Mouse (Mus musculus) brown adipose tissue, adult 24 weeks (tissue): Measurements from ENCODE around the gene Tsn. TPM values are rescaled to one million over a fixed set of nuclear protein-coding genes. Genes with fewer than 3 reads are reported as not detected.

Experiments
- H3K27ac ChIP-seq: fragments of 200-500 bp; replicated peaks from 2 replicates; pipeline ENCODE4 v1.5.1; 2012; ENCODE audit warnings: low read depth, mild to moderate bottlenecking, low read length
- H3K4me1 ChIP-seq: fragments of 200-500 bp; 2 replicates; pipeline ENCODE4 v1.6.1; 2012; ENCODE audit warnings: low read length, mixed read lengths; ENCODE audit not compliant: control insufficient read depth, insufficient read depth, insufficient read length
- H3K4me3 ChIP-seq: fragments of 200-500 bp; 2 replicates; pipeline ENCODE4 v1.5.1; 2012; ENCODE audit warnings: low read depth, mild to moderate bottlenecking, low read length, moderate library complexity; ENCODE audit not compliant: insufficient read depth
- polyA plus RNA-seq: library from polyadenylated mRNA; stranded (reverse); fragments of >200 nt; gene quantifications from 2 replicates; pipeline ENCODE4 v1.2.4, GENCODE M21; 2012; ENCODE audit not compliant: missing spikeins, insufficient read depth, insufficient read length

Gene Tsn
- polyA plus RNA-seq, 1 experiment, result 41.4 TPM

GRCm38 (mm10) chr1:118294192-118294591 lies 17.3 kb downstream of the Tsn start:
- no peak overlapping the region for H3K4me3 ChIP-seq
- no peak overlapping the region for H3K27ac ChIP-seq

GRCm38 (mm10) chr1:118292291-118292690 lies 19.2 kb downstream of the Tsn start:
- Histone ChIP-seq H3K4me1 (no peaks in the 10 kb centered on the region), H3K4me3 (no peak overlapping the region), H3K27ac (no peak overlapping the region)

More at GRCm38 (mm10) chr1:118294192-118294591, 17.3 kb downstream of the Tsn start:
- H3K4me1 ChIP-seq, result no peaks in the 10 kb centered on the region

- no peak overlapping the region for H3K4me3 ChIP-seq
- no peaks in the 10 kb centered on the region for H3K4me1 ChIP-seq
- no peak overlapping the region for H3K27ac ChIP-seq
These were observed 36.4 kb downstream of the Tsn start for GRCm38 (mm10) chr1:118275139-118275538.

- H3K4me3 ChIP-seq, result no peak overlapping the region
- H3K4me1 ChIP-seq, result no peaks in the 10 kb centered on the region
These were observed 59.6 kb downstream of the Tsn start for GRCm38 (mm10) chr1:118251931-118252330.

More at GRCm38 (mm10) chr1:118251931-118252330, 59.6 kb downstream of the Tsn start:
- H3K27ac ChIP-seq, result no peak overlapping the region

Other genes with a start within 250 kb of the Tsn start
- not detected in 2 replicates for gene Gm29106, start 135.2 kb downstream of the Tsn start, polyA plus RNA-seq
- gene Nifk, start 10.1 kb upstream of the Tsn start, polyA plus RNA-seq, result 18.9 and 23.5 TPM in 2 replicates
- gene Clasp1, start 77.3 kb upstream of the Tsn start, polyA plus RNA-seq, result 11.5 and 15.4 TPM in 2 replicates